Mouse (Mus musculus): ENCODE results near the gene Tox3.

The Tox3 gene

GRCm38 (mm10) chr8:90241461-90241860, 106.7 kb downstream of the Tox3 start:
- no peak for DNase-seq (ENCODE audit: low spot score)

GRCm38 (mm10) chr8:90232501-90232900, 115.6 kb downstream of the Tox3 start:
- DNase-seq (ENCODE audit: low spot score) = no peak

GRCm38 (mm10) chr8:90224172-90224571, 124.0 kb downstream of the Tox3 start:
- DNase-seq (ENCODE audit: low spot score) = no peak

GRCm38 (mm10) chr8:90209105-90210037, 138.8 kb downstream of the Tox3 start:
- no peak for DNase-seq (ENCODE audit: low spot score)

All from lung, postnatal 25 days (tissue).